Mouse (Mus musculus) lung, postnatal 0 days (tissue): ENCODE measurements around the gene Aldh3a2. TPM values are rescaled to one million over a fixed set of nuclear protein-coding genes. Genes with fewer than 3 reads are reported as not detected.
"Not testable (repeated sequence)": the region's sequence is repeated elsewhere in the genome, so short reads cannot be mapped to it uniquely, and the experiment has no call there.

Experiments used
- ATAC-seq: fragments of 200-750 bp; cut with Nextera tagmentation; 2 replicates; pipeline ENCODE4 v1.8.0; 2017; ENCODE audit warnings: moderate library complexity
- DNase-seq: peaks from one replicate; pipeline ENCODE4 v3.0.0-alpha.2; 2016; ENCODE audit warnings: low spot score
- H3K27ac ChIP-seq: fragments of 300-500 bp; sonication (generic); 2 replicates; pipeline ENCODE4 v1.5.1; 2014; ENCODE audit warnings: antibody characterized with exemption, mild to moderate bottlenecking, low read length, mixed read lengths
- H3K27me3 ChIP-seq: fragments of 300-500 bp; sonication (generic); replicated peaks from 2 replicates; pipeline ENCODE4 v1.6.1; 2014; ENCODE audit warnings: low read length, mixed read lengths; ENCODE audit not compliant: insufficient read depth
- H3K36me3 ChIP-seq: fragments of 300-500 bp; sonication (generic); 2 replicates; pipeline ENCODE4 v1.6.1; 2014; ENCODE audit warnings: low read length, mixed read lengths; ENCODE audit not compliant: insufficient read depth
- H3K4me1 ChIP-seq: fragments of 300-500 bp; sonication (generic); 2 replicates; pipeline ENCODE4 v1.6.1; 2014; ENCODE audit warnings: antibody characterized with exemption, low read depth, low read length, mixed read lengths; ENCODE audit not compliant: insufficient read depth
- H3K4me2 ChIP-seq: fragments of 300-500 bp; sonication (generic); replicated peaks from 2 replicates; pipeline ENCODE4 v1.6.1; 2014; ENCODE audit warnings: low read depth, mild to moderate bottlenecking, low read length, moderate library complexity, mixed read lengths
- H3K4me3 ChIP-seq: fragments of 300-500 bp; sonication (generic); 2 replicates; pipeline ENCODE4 v1.5.1; 2014; ENCODE audit warnings: low read depth, low read length
- H3K9ac ChIP-seq: fragments of 300-500 bp; sonication (generic); replicated peaks from 2 replicates; pipeline ENCODE4 v1.6.1; 2014; ENCODE audit warnings: low read depth, mild to moderate bottlenecking
- H3K9me3 ChIP-seq: fragments of 300-500 bp; sonication (generic); 2 replicates; pipeline ENCODE4 v1.6.1; 2016; ENCODE audit warnings: low read length, mixed read lengths
- CTCF ChIP-seq: IDR thresholded peaks from 2 replicates; pipeline ENCODE4 v1.5.1; 2016; ENCODE audit warnings: antibody characterized with exemption, mild to moderate bottlenecking
- EP300 ChIP-seq: IDR thresholded peaks from 2 replicates; pipeline ENCODE4 v1.6.1; 2016; ENCODE audit warnings: antibody characterized with exemption, mild to moderate bottlenecking, control low read depth
- WGBS: fragments of 180-500 bp; shearing (Covaris S2); extraction: QIAGEN DNeasy Blood & Tissue Kit; methylation state at CpG from one replicate; pipeline ENCODE4 v1.1.7; 2014; 5-methylcytosine and 5-hydroxymethylcytosine counted together
- polyA plus RNA-seq: library from polyadenylated mRNA; unstranded; fragments of >200 nt; fragmentation: Nextera tagmentation; extraction: Ambion mirVana; gene quantifications from 2 replicates; pipeline ENCODE4 v1.2.1, GENCODE M21; 2015

The Aldh3a2 gene
- polyA plus RNA-seq, 1 experiment from 2014 or later: 68.4 TPM

DNA sequence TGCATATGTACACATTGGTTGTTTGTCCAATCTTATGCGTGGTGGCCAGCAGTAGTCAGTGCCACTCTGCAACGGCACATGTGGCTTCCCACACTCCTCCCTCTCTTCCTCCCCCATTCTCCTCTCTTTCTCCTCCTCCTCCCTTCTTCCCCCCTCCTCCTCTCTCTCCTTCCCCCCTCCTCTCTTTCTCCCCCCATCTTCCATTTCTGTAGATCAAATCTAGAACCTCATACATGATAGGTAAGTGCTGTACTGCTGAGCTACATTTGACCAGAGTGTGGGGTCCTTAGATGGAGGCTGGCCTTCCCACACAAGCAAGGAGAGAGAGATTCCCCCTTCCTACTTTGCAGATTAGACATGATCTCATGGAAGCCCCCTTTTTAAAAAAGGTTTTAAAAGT, 74.5 kb downstream of the Aldh3a2 start:
- no peak overlapping the region for H3K4me2 ChIP-seq
- no peaks in the 10 kb centered on the region for H3K27me3 ChIP-seq
- H3K27ac ChIP-seq: no peak overlapping the region
- ATAC-seq (no peak), DNase-seq (no peak)
- TF ChIP-seq EP300 (no peak), CTCF (no peak)
- H3K9me3 ChIP-seq: no peaks in the 10 kb centered on the region
- 96% methylated on average over 2 of the region's 2 CpGs for WGBS
- H3K4me1 ChIP-seq: no peaks in the 10 kb centered on the region; the same call in 1 of the 2 replicates
- H3K36me3 ChIP-seq: no peaks in the 10 kb centered on the region
- no peak overlapping the region for H3K9ac ChIP-seq
- H3K4me3 ChIP-seq: no peak overlapping the region

DNA sequence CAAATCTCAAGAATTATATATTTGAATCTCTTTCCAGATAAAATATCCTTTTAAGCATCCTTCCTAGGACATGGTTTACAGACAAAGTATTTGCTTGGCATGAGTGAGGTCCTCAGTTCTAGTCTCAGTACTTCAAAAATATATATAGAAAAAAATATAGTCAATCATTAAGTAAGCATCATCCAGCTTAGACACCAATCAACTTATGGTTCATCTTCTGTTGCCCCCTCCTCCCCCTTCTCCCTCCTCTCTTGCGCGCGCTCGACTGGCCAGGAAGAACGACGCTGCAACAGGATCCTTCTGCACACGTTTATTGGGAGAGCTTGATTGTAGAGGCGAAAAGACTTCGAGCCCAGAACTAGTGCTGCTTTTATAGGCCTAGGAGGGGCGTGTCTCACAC, 75.1 kb downstream of the Aldh3a2 start:
- not testable (repeated sequence) for H3K4me1 ChIP-seq, H3K27me3 ChIP-seq, H3K4me2 ChIP-seq, H3K36me3 ChIP-seq, H3K27ac ChIP-seq, ATAC-seq, H3K9me3 ChIP-seq, H3K4me3 ChIP-seq, H3K9ac ChIP-seq, DNase-seq
- 86% methylated on average over 7 of the region's 10 CpGs for WGBS

DNA sequence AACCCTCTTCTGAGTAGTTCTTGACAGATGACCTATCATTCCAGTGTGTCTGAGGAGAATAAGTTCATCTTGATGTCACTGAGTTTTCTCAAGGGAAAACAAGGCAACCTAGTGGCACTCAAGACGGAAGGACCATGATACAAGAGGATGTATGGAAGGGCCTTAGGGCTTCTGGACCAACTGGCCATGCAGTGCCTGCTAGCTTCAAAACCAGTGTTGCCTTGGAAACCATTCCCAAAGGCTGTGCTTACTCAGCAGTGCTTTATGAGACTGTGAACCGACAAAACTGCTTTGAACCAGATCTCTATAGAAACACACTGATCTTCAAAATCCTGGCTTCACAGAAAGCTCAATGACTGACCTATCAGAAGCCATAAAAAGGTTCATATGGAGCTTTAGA, 76.5 kb downstream of the Aldh3a2 start:
- Histone ChIP-seq H3K4me2 (no peak overlapping the region), H3K4me1 (no peaks in the 10 kb centered on the region), H3K4me3 (no peak overlapping the region), H3K36me3 (no peaks in the 10 kb centered on the region), H3K9ac (no peak overlapping the region), H3K27me3 (no peaks in the 10 kb centered on the region), H3K27ac (no peak overlapping the region), H3K9me3 (no peaks in the 10 kb centered on the region)
- TF ChIP-seq CTCF: no peak
- no peak for TF ChIP-seq EP300
- ATAC-seq (no peak), DNase-seq (no peak)
- 58% methylated on average over 2 of the region's 2 CpGs for WGBS

DNA sequence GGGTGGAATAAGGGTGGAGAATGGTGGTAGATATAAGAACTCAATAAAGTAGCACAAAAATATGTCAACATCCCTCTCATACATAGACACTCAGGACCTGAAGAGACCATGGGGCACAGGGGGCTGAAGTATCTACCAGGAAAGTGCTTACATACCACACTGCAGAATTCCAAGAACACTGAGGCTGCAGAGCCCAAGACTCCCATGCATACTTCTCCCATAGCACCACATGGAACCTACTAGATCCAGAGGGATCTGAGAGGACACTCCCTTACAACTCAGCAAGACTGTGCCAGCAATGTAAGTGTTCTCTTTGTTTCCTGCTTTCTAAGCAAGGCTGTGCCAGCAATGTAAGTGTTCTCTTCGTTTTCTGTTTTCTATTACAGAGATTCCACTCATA, 83.4 kb downstream of the Aldh3a2 start:
- TF ChIP-seq CTCF: no peak
- no peak for TF ChIP-seq EP300
- DNase-seq: no peak

DNA sequence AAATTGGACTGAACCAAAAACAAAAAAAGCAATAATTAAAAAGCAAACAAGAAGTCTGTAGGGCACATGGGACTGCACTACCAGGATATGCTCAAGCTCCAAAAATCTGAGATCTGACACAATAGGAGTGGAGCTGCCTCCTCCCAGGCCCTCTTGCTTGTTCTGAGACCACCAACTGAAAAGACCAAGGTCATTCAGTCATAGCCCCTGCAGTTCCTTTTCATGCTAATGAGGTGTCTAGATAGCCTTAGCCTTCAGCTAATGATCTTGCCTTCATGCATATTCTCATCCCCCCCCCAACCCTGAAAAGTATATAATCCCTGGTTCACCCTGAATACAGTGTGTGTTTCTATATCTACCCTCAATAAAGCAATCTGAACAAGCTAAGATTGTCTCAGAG, 85.6 kb downstream of the Aldh3a2 start:
- Histone ChIP-seq H3K4me3 (no peak overlapping the region), H3K27ac (no peak overlapping the region), H3K9me3 (no peaks in the 10 kb centered on the region), H3K4me1 (no peaks in the 10 kb centered on the region), H3K36me3 (no peaks in the 10 kb centered on the region), H3K9ac (no peak overlapping the region), H3K27me3 (no peaks in the 10 kb centered on the region), H3K4me2 (no peak overlapping the region)
- no peak for ATAC-seq
- no peak for TF ChIP-seq CTCF
- TF ChIP-seq EP300: no peak
- DNase-seq: no peak

More for the DNA sequence above, 83.4 kb downstream of the Aldh3a2 start:
- H3K9me3 ChIP-seq: no peaks in the 10 kb centered on the region
- 65% methylated on average over 1 of the region's 1 CpGs for WGBS
- H3K4me3 ChIP-seq: no peak overlapping the region
- no peaks in the 10 kb centered on the region for H3K36me3 ChIP-seq
- no peak overlapping the region for H3K4me2 ChIP-seq
- H3K27ac ChIP-seq: no peak overlapping the region
- peak; percentile 49 for ATAC-seq
- H3K27me3 ChIP-seq: no peaks in the 10 kb centered on the region
- H3K4me1 ChIP-seq: no peaks in the 10 kb centered on the region
- no peak overlapping the region for H3K9ac ChIP-seq

DNA sequence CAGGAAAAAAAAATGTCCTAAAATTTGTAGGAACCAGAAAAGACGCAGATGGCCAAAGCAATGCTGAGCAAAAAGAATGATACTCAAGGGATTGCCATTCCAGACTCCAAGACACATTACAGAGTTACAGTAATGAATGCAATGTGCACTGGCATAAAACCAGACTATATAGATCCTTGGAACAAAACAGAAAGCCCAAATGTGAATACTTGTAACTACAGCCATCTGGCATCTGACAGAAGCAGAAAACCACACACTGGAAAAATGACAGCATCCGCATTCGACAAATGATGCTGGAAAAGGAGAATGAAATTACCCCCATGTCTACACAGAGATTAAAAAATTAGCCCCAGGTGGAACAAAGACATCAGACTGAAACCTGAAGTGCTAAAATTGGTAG, 86.9 kb downstream of the Aldh3a2 start:
- Histone ChIP-seq H3K4me2 (no peak overlapping the region), H3K9ac (no peak overlapping the region), H3K9me3 (no peaks in the 10 kb centered on the region), H3K4me1 (no peaks in the 10 kb centered on the region), H3K27ac (no peak overlapping the region), H3K27me3 (no peaks in the 10 kb centered on the region), H3K4me3 (no peak overlapping the region), H3K36me3 (no peaks in the 10 kb centered on the region)
- ATAC-seq (no peak), DNase-seq (no peak)
- WGBS: 87% methylated on average over 3 of the region's 3 CpGs
- TF ChIP-seq EP300 (no peak), CTCF (no peak)

DNA sequence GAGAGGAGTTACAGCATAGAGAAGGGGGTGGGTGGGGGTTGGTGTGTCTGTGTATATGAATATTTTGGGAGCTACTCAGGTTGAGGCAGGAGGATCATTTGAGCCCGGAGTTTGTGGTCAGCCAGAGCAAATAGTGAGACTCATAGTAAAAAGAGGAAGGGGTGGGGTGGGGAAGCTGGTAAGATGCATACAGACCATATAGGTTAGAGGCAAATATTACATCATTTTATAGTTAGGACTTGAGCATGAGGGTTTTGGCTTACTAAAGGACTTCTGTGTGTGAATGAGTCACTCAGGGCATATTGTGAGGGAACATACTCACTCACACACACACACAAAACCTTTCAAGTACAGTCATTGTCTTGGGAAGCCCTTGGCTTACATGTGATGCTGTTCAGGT, 90.9 kb downstream of the Aldh3a2 start:
- WGBS: 77% methylated on average over 1 of the region's 1 CpGs
- H3K4me3 ChIP-seq: no peak overlapping the region
- no peaks in the 10 kb centered on the region for H3K27me3 ChIP-seq
- H3K9me3 ChIP-seq: no peaks in the 10 kb centered on the region
- no peak overlapping the region for H3K27ac ChIP-seq
- DNase-seq (peak; percentile 54), ATAC-seq (no peak)
- H3K4me2 ChIP-seq: no peak overlapping the region
- no peaks in the 10 kb centered on the region for H3K4me1 ChIP-seq
- no peak for TF ChIP-seq EP300
- TF ChIP-seq CTCF: no peak
- no peak overlapping the region for H3K9ac ChIP-seq
- no peaks in the 10 kb centered on the region for H3K36me3 ChIP-seq
